8 mouse cellular contexts compared by ENCODE assay signal in the genomic region with DNA sequence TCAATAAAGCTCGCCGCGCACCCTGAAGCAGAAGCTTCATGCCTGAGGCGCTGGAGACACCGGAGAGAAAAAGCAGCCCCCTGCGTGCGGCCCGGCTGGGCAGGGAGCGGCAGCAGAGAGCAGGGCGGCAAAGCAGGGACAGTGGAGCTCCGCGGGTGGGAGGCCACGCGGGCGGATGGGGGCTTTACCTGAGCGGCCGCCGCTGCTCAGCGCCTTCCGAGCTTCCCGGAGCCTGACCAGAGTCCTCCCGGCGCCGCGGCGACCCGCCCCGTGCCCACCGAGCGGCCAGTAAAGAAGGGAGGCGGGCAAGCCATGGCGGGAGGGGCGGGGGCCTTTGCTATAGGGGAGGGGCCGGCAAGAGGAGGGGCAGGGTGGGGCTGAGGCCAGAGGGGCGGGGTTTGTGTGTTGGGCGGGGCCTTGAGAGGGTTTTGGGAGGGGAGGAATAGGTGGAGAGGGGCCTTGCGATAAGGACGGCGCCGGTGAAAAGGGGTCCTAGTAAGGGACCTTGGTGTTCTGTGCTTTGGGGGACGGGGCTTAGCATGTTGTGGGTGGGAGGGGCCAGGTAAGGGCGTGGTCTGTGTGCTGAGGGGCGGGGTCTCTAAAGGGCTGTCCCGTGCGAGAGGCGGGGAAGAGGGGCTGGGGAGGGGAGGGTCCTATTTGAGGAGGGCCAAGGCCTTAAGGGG. TPM values are rescaled to one million over a fixed set of nuclear protein-coding genes. Genes with fewer than 3 reads are reported as not detected.
DNase-seq lines count a peak whose midpoint lies in the region; ATAC-seq and TF ChIP-seq lines count a peak whose summit lies in the region.

TSS of gene Lrrc3 (minus strand) at position 326 of the 683 bp plus-strand sequence.

- H3K9me3 ChIP-seq in embryonic facial prominence, embryonic 11.5 days (replicated peaks; ENCODE audit: control insufficient read depth, low read length): no peaks in the 10 kb centered on the region
- 0 out of 2 replicates have a peak, but pooled peaks cover 8% of the 10 kb centered on the region for H3K9me3 ChIP-seq in heart, postnatal 0 days (replicated peaks; ENCODE audit: control insufficient read depth, low read length)
- no peaks in the 10 kb centered on the region for H3K9me3 ChIP-seq in liver, postnatal 0 days (ENCODE audit: low read length)
- no peaks in the 10 kb centered on the region for H3K9me3 ChIP-seq in neural tube, embryonic 14.5 days (ENCODE audit: control insufficient read depth, low read length)

- DNase-seq in spleen, adult 18-20 months: peak; percentile 20 to 33
- DNase-seq in spleen, adult 12 weeks (ENCODE audit: low spot score): no peak
- peak; percentile 73 for DNase-seq in embryonic facial prominence, embryonic 11.5 days (ENCODE audit: low spot score)
- peak; percentile 22 for DNase-seq in heart, postnatal 0 days (ENCODE audit: low spot score)
- peak; percentile 73 to 81 for DNase-seq in kidney, postnatal 25 days
- DNase-seq in liver, postnatal 0 days: peak; percentile 85
- DNase-seq in thymus, postnatal 0 days (ENCODE audit: low spot score): peak; percentile 13

- no peaks in the 10 kb centered on the region; the same call in 1 of the 2 replicates for H3K4me1 ChIP-seq in embryonic facial prominence, embryonic 11.5 days (ENCODE audit: control insufficient read depth, insufficient read depth, low read length)
- H3K4me1 ChIP-seq in heart, postnatal 0 days (ENCODE audit: control insufficient read depth, insufficient read depth): 0 out of 2 replicates have a peak, but pooled peaks cover 6% of the 10 kb centered on the region
- H3K4me1 ChIP-seq in liver, postnatal 0 days (ENCODE audit: insufficient read depth): peaks cover 9% of the 10 kb centered on the region
- 0 out of 2 replicates have a peak, but pooled peaks cover 4% of the 10 kb centered on the region for H3K4me1 ChIP-seq in neural tube, embryonic 14.5 days (ENCODE audit: control insufficient read depth, insufficient read depth, low read length)

- H3K4me3 ChIP-seq in embryonic facial prominence, embryonic 11.5 days (ENCODE audit: low read depth, low read length): peak within 1 kb of the TSS; percentile 61
- H3K4me3 ChIP-seq in heart, postnatal 0 days (ENCODE audit: low read depth, low read length): peak within 1 kb of the TSS; percentile 59
- H3K4me3 ChIP-seq in liver, postnatal 0 days (ENCODE audit: low read depth, low read length): peak within 1 kb of the TSS; percentile 64
- peak within 1 kb of the TSS; percentile 53 for H3K4me3 ChIP-seq in neural tube, embryonic 14.5 days (ENCODE audit: low read depth, low read length)

- peaks cover 2% of the 10 kb centered on the region; the same call in 1 of the 2 replicates for H3K27me3 ChIP-seq in embryonic facial prominence, embryonic 11.5 days (ENCODE audit: control insufficient read depth, insufficient read depth, low read length)
- H3K27me3 ChIP-seq in heart, postnatal 0 days (ENCODE audit: control insufficient read depth, insufficient read depth, low read length): peaks cover 24% of the 10 kb centered on the region
- H3K27me3 ChIP-seq in liver, postnatal 0 days (ENCODE audit: insufficient read depth, low read length): peaks cover 6% of the 10 kb centered on the region; the same call in 1 of the 2 replicates
- H3K27me3 ChIP-seq in neural tube, embryonic 14.5 days (ENCODE audit: control insufficient read depth, insufficient read depth, low read length): no peaks in the 10 kb centered on the region

- under 1% methylated on average over 43 of the region's 46 CpGs for WGBS in embryonic facial prominence, embryonic 11.5 days
- under 1% methylated on average over 39 of the region's 46 CpGs for WGBS in heart, postnatal 0 days
- under 1% methylated on average over 29 of the region's 46 CpGs for WGBS in liver, postnatal 0 days (ENCODE audit: insufficient replicate concordance)
- WGBS in neural tube, embryonic 14.5 days: under 1% methylated on average over 34 of the region's 46 CpGs

- peak within 1 kb of the TSS; percentile 93 for H3K4me2 ChIP-seq in embryonic facial prominence, embryonic 11.5 days (ENCODE audit: low read depth, low read length)
- H3K4me2 ChIP-seq in heart, postnatal 0 days (ENCODE audit: low read depth, low read length): peak within 1 kb of the TSS; percentile 98
- H3K4me2 ChIP-seq in liver, postnatal 0 days (ENCODE audit: low read depth, low read length): peak within 1 kb of the TSS; percentile 73
- peak within 1 kb of the TSS; percentile 66 for H3K4me2 ChIP-seq in neural tube, embryonic 14.5 days (ENCODE audit: low read depth, low read length)

- TF ChIP-seq EP300 in heart, postnatal 0 days (IDR thresholded peaks at IDR 0.05; ENCODE audit: low read depth): no peak
- TF ChIP-seq EP300 in liver, postnatal 0 days (IDR thresholded peaks at IDR 0.05; ENCODE audit: low read depth): no peak

- H3K36me3 ChIP-seq in embryonic facial prominence, embryonic 11.5 days (replicated peaks; ENCODE audit: control insufficient read depth, insufficient read depth, low read depth, low read length): no peaks in the 10 kb centered on the region
- no peaks in the 10 kb centered on the region for H3K36me3 ChIP-seq in heart, postnatal 0 days (replicated peaks; ENCODE audit: control insufficient read depth, insufficient read depth, low read length)
- H3K36me3 ChIP-seq in liver, postnatal 0 days (replicated peaks; ENCODE audit: insufficient read depth, low read length): no peaks in the 10 kb centered on the region
- no peaks in the 10 kb centered on the region for H3K36me3 ChIP-seq in neural tube, embryonic 14.5 days (ENCODE audit: control insufficient read depth, insufficient read depth, low read length)

- H3K27ac ChIP-seq in embryonic facial prominence, embryonic 11.5 days (replicated peaks; ENCODE audit: low read depth, low read length): no peak within 1 kb of the TSS
- no peak within 1 kb of the TSS for H3K27ac ChIP-seq in heart, postnatal 0 days (ENCODE audit: low read depth)
- peak within 1 kb of the TSS; percentile 94 for H3K27ac ChIP-seq in liver, postnatal 0 days (ENCODE audit: low read depth)
- H3K27ac ChIP-seq in neural tube, embryonic 14.5 days (ENCODE audit: low read depth, low read length): peak within 1 kb of the TSS; percentile 55

- ATAC-seq in embryonic facial prominence, embryonic 11.5 days (replicated peaks; ENCODE audit: insufficient number of reproducible peaks, low FRiP score, low TSS enrichment, low read depth): peak; percentile 63
- peak; percentile 64 for ATAC-seq in heart, postnatal 0 days (ENCODE audit: insufficient read depth, low read depth)
- ATAC-seq in liver, postnatal 0 days: peak; percentile 78
- ATAC-seq in neural tube, embryonic 14.5 days (ENCODE audit: low read depth): peak; percentile 76

- H3K9ac ChIP-seq in embryonic facial prominence, embryonic 11.5 days (replicated peaks; ENCODE audit: low read length): peak within 1 kb of the TSS; percentile 70
- H3K9ac ChIP-seq in heart, postnatal 0 days (replicated peaks; ENCODE audit: low read depth, low read length): peak within 1 kb of the TSS; percentile 37
- H3K9ac ChIP-seq in liver, postnatal 0 days (replicated peaks): peak within 1 kb of the TSS; percentile 79
- peak within 1 kb of the TSS; percentile 70 for H3K9ac ChIP-seq in neural tube, embryonic 14.5 days (replicated peaks; ENCODE audit: low read depth, low read length)

- TF ChIP-seq CTCF in heart, postnatal 0 days (IDR thresholded peaks at IDR 0.05; ENCODE audit: low read depth): no peak; the same call in 1 of the 2 replicates
- TF ChIP-seq CTCF in liver, postnatal 0 days (IDR thresholded peaks at IDR 0.05; ENCODE audit: low read depth): peak; percentile 23; the same call in 1 of the 2 replicates

RNA-seq across cellular contexts. Expression of gene Lrrc3, which starts in this region (rescaled TPM):
- 2.2 and 2.5 TPM in 2 replicates for polyA plus RNA-seq in embryonic facial prominence, embryonic 11.5 days (2014; fragmentation: Nextera tagmentation; extraction: Ambion mirVana)
- total RNA-seq in heart, postnatal 0 days (2014; rRNA removed; ENCODE audit: low replicate concordance): 0.08 and 2.5 TPM in 2 replicates
- 0.54 and 0.63 TPM in 2 replicates for polyA plus RNA-seq in heart, postnatal 0 days (2015; fragmentation: Nextera tagmentation; extraction: Ambion mirVana)
- polyA plus RNA-seq in liver, postnatal 0 days (2015; fragmentation: Nextera tagmentation; extraction: Ambion mirVana): 24.4 and 26.6 TPM in 2 replicates
- polyA plus RNA-seq in neural tube, embryonic 14.5 days (2014; fragmentation: Nextera tagmentation; extraction: Ambion mirVana): 17.4 and 20.6 TPM in 2 replicates
- 1.2 TPM in 2 replicates for polyA plus RNA-seq in thymus, postnatal 0 days (2015; fragmentation: Nextera tagmentation; extraction: Ambion mirVana)

Comparison
In these comparisons a context has a peak if more than half of its experiments do, and no peak if none do; other contexts are left out.
1. H3K27ac ChIP-seq: peak in liver, postnatal 0 days (single experiment) and neural tube, embryonic 14.5 days (single experiment); none in embryonic facial prominence, embryonic 11.5 days (single experiment) and heart, postnatal 0 days (single experiment).
2. Peak in every context shown above with its lines, with median percentiles within 50 percentile points of each other: ATAC-seq, H3K4me2 ChIP-seq, H3K4me3 ChIP-seq and H3K9ac ChIP-seq.